Mouse (Mus musculus) MN1 (cell line): ENCODE measurements at regions not wholly inside any gene's neighbourhood (a gene's known extent, or its start where the extent isn't known, plus 50 kb on each side); places are given as distances from the start of the nearest gene placed in this dataset.
"Not testable (repeated sequence)": the region's sequence is repeated elsewhere in the genome, so short reads cannot be mapped to it uniquely, and the experiment has no call there.

Source experiments
- DNase-seq: peaks from one replicate; pipeline ENCODE4 v3.0.0-alpha.2; 2016; ENCODE audit warnings: low spot score

- DNase-seq = no peak
Measured at GRCm38 (mm10) chr10:10116442-10116841, 215.6 kb upstream of the Stxbp5 start.

GRCm38 (mm10) chr10:10113256-10113655 is 212.4 kb upstream of the Stxbp5 start:
- no peak for DNase-seq

GRCm38 (mm10) chr10:10111055-10111454 is 210.2 kb upstream of the Stxbp5 start:
- no peak for DNase-seq

GRCm38 (mm10) chr10:10109867-10110266 is 209.0 kb upstream of the Stxbp5 start:
- peak; percentile 35 for DNase-seq

DNA sequence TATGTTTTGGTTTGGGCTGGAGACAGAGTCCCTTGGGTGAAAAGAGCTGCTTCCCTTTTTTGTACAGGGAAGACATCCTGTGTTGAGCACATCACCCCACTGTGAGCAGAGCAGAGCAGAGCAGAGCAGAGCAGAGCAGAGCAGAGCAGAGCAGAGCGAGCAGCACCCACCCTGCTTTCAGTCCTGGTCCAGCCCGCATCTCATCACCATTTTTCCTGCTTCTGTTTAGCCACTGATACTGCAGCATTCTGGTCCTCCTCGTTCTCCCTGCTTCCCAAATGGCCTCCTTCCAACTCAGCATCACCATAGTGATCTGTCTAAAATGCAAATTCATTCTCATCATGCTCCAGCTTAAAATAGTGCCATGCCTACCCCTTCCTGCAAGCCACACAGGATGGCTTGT is 206.2 kb upstream of the Stxbp5 start:
- no peak for DNase-seq

GRCm38 (mm10) chr10:10106646-10107045 is 205.8 kb upstream of the Stxbp5 start:
- DNase-seq = no peak

- DNase-seq = no peak
Measured at GRCm38 (mm10) chr10:10101641-10102040, 200.8 kb upstream of the Stxbp5 start.

GRCm38 (mm10) chr10:10098521-10098920 is 197.6 kb upstream of the Stxbp5 start:
- DNase-seq = no peak

GRCm38 (mm10) chr10:10094113-10094512 is 193.2 kb upstream of the Stxbp5 start:
- no peak for DNase-seq

GRCm38 (mm10) chr10:10093713-10094112 is 192.8 kb upstream of the Stxbp5 start:
- DNase-seq = no peak

DNA sequence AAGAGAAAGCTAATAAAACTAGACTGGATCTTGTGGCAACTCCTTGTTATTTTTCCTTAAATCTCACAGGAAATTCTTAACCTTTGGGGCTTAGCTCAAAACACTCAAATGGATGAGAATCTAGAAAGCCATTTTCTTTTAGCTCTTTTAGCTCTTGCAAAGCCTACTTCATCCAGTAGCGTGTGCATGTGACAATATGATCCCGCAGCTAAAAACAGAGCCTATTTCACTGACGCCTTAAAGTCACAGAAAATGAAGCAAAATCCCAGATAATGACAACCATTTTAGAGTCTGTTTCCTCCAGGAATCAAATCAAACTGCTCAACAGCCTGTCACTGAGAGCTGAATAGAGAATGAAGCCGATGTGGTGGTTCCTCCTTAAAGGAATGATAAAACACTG is 185.1 kb upstream of the Stxbp5 start:
- DNase-seq = no peak

GRCm38 (mm10) chr10:10070146-10070545 is 169.3 kb upstream of the Stxbp5 start:
- DNase-seq = no peak

GRCm38 (mm10) chr10:10069704-10070103 is 168.8 kb upstream of the Stxbp5 start:
- DNase-seq = not testable (repeated sequence)

GRCm38 (mm10) chr10:10046753-10047152 is 145.9 kb upstream of the Stxbp5 start:
- DNase-seq = no peak

DNA sequence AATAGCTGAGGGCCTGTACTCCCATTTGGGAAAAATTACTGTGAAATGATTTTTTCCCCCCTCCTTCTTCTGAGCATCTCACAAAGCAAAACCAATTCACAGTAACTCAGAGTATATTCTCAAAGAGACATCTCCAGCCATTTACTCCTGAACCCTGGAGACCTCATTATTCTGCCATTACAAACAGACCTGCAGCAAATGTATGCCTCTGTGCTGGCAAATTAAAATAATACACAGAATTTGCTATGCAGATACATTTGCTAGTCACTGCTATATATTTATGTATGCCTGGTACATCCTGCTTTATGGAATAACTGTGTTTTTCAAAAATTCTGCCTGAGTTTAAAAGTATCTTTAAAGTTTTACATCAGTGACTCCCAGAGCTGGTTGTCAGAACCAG is 145.4 kb upstream of the Stxbp5 start:
- DNase-seq = no peak

- DNase-seq = no peak
Measured at GRCm38 (mm10) chr10:10009244-10009643, 108.4 kb upstream of the Stxbp5 start.

GRCm38 (mm10) chr10:9998621-9999020 is 97.7 kb upstream of the Stxbp5 start:
- no peak for DNase-seq

DNA sequence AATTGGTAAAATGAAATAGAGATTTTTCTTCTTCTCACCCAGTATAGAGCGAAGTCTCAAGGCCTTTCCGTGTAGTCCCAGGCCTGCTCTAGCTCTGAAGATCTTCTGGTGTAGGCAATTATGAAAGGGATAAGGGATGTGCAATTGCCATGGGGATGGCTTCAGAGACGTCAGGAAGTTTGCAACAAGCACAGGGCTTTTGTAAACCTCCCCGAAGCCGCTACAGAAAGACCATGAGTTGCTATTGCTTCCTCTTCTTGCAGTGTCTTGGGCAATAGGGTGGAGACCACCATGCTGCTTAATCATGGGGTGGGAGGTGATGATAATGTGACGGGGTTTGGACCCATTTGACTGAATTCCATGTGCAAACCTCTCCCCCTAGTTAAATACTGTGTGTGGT is 95.3 kb upstream of the Stxbp5 start:
- DNase-seq = no peak

- no peak for DNase-seq
Measured at GRCm38 (mm10) chr10:9992798-9993197, 91.9 kb upstream of the Stxbp5 start.

- no peak for DNase-seq
Measured at GRCm38 (mm10) chr10:9985407-9985806, 84.5 kb upstream of the Stxbp5 start.

DNA sequence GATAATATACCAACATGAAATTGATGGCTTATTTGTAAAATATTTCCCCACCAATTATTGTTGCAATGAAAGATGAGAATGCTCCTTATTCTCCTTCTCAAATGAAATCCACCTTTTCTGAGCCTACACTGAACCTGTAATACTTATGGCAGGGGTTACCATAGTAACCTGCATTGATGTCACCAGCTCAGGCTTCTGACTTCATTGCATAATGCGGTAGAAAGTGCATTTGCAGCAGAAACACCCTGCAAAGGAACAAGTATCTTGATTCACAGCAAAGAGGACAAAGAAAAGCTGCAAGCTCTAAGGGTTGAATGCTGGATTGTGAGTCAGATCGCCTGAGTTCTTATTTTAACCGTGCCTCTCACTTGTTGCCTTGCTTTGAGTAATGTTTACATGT is 75.5 kb upstream of the Stxbp5 start:
- no peak for DNase-seq
